In the genomic region with DNA sequence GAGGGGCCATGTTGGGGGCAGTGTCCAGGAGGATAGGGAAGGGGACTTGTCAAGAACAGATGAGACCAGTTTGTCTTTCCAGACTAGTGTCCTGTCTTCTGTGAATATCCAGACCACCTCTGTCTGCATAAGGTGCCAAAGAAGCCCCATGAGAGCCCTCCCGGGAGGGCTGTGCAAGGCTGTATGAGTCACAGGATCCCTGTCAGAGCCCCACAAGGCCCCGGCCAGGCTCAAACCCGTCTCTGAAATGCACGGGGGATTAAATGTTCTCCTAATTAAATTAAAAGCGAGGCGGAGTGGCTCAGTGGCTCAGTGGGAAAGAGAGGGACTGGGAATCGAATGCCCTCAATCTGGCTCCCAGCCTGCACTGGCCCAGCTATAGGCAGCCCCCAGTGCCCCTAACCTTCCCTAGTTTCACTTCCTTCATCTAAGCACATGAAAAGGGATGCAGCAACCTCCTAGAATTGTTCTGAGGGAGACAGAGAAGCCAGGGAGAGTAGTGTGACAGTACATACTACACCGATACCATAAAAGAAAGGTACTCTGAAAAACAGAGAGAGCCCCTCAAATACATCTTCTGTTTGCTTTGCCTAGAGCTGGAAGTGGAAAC, we compare ENCODE assay signal across 18 mouse cellular contexts.
DNase-seq lines count a peak whose midpoint lies in the region; ATAC-seq and TF ChIP-seq lines count a peak whose summit lies in the region.
"Had no signal": no experiment of that assay in that cellular context is flagged by ENCODE, and none has a peak within 500 bp of the region (broad histone marks: within the 10 kb centered on the region; RNA-seq: fewer than 3 reads in every experiment).

No protein-coding gene starts in this region.

- H3K4me2 ChIP-seq in stomach, embryonic 16.5 days (ENCODE audit: low read depth, low read length): no peak overlapping the region
- no peak overlapping the region for H3K4me2 ChIP-seq in midbrain, postnatal 0 days (ENCODE audit: low read depth, low read length, poor library complexity, severe bottlenecking)
- H3K4me2 ChIP-seq: forebrain, embryonic 15.5 days; midbrain, embryonic 13.5 days had no signal

- H3K27me3 ChIP-seq in limb, embryonic 10.5 days (ENCODE audit: low read depth, poor library complexity, severe bottlenecking): no peaks in the 10 kb centered on the region
- no peaks in the 10 kb centered on the region for H3K27me3 ChIP-seq in stomach, embryonic 16.5 days (ENCODE audit: control insufficient read depth, insufficient read depth, low read length)
- no peaks in the 10 kb centered on the region for H3K27me3 ChIP-seq in midbrain, postnatal 0 days (ENCODE audit: insufficient read depth, low read length)
- H3K27me3 ChIP-seq: forebrain, embryonic 15.5 days; midbrain, embryonic 13.5 days; Patski had no signal

- H3K9ac ChIP-seq in stomach, embryonic 16.5 days (ENCODE audit: low read length): 0 out of 2 replicates have a peak overlapping the region, but pooled peaks have one; percentile 20
- no peak overlapping the region for H3K9ac ChIP-seq in midbrain, postnatal 0 days (replicated peaks; ENCODE audit: low read length, poor library complexity, severe bottlenecking)
- H3K9ac ChIP-seq: forebrain, embryonic 15.5 days; midbrain, embryonic 13.5 days had no signal

- peaks cover 35% of the 10 kb centered on the region for H3K4me1 ChIP-seq in limb, embryonic 10.5 days
- H3K4me1 ChIP-seq in stomach, embryonic 16.5 days (ENCODE audit: control insufficient read depth, insufficient read depth, low read length): peaks cover 34% of the 10 kb centered on the region
- H3K4me1 ChIP-seq in midbrain, postnatal 0 days (ENCODE audit: insufficient read depth, low read length): no peaks in the 10 kb centered on the region
- H3K4me1 ChIP-seq: forebrain, embryonic 15.5 days had no signal

- peak overlapping the region; percentile 31; the same call in 1 of the 2 replicates for H3K27ac ChIP-seq in limb, embryonic 10.5 days
- H3K27ac ChIP-seq in stomach, embryonic 16.5 days (ENCODE audit: low read length): peak overlapping the region; percentile 36
- H3K27ac ChIP-seq in midbrain, postnatal 0 days (ENCODE audit: low read depth, low read length): no peak overlapping the region
- H3K27ac ChIP-seq: forebrain, embryonic 15.5 days; midbrain, embryonic 13.5 days had no signal

- peak; percentile 68; the same call in 1 of the 2 replicates for ATAC-seq in stomach, embryonic 16.5 days (ENCODE audit: insufficient read depth, low FRiP score)
- no peak for ATAC-seq in midbrain, postnatal 0 days (ENCODE audit: low FRiP score)
- ATAC-seq: forebrain, embryonic 15.5 days; midbrain, embryonic 13.5 days; Patski had no signal

- H3K36me3 ChIP-seq in limb, embryonic 10.5 days: peaks cover 59% of the 10 kb centered on the region
- no peaks in the 10 kb centered on the region for H3K36me3 ChIP-seq in stomach, embryonic 16.5 days (ENCODE audit: control insufficient read depth, insufficient read depth, low read length)
- no peaks in the 10 kb centered on the region for H3K36me3 ChIP-seq in midbrain, postnatal 0 days (ENCODE audit: insufficient read depth, low read length)
- H3K36me3 ChIP-seq: forebrain, embryonic 15.5 days; midbrain, embryonic 13.5 days had no signal

- WGBS in limb, embryonic 10.5 days: 75% methylated on average over 8 of the region's 8 CpGs
- WGBS in stomach, embryonic 16.5 days: 54% methylated on average over 8 of the region's 8 CpGs
- 41% methylated on average over 8 of the region's 8 CpGs for WGBS in midbrain, postnatal 0 days

- H3K4me3 ChIP-seq in limb, embryonic 10.5 days: no peak overlapping the region
- no peak overlapping the region for H3K4me3 ChIP-seq in stomach, embryonic 16.5 days (replicated peaks; ENCODE audit: low read length)
- no peak overlapping the region for H3K4me3 ChIP-seq in midbrain, postnatal 0 days (ENCODE audit: low read depth, low read length)
- H3K4me3 ChIP-seq: forebrain, embryonic 15.5 days; midbrain, embryonic 13.5 days had no signal

- peak; percentile 82 for DNase-seq in heart, adult 11 months
- DNase-seq in heart, adult 8-10 months (ENCODE audit: low spot score): no peak
- peak; percentile 34 for DNase-seq in retina, postnatal 1 day
- DNase-seq in retina, embryonic 14.5 days (ENCODE audit: low spot score): no peak
- DNase-seq in limb, embryonic 10.5 days (ENCODE audit: low spot score): no peak
- no peak for DNase-seq in right cerebral cortex, adult 18-20 months
- no peak for DNase-seq in midbrain, postnatal 0 days (ENCODE audit: low spot score)
- DNase-seq: cerebellum, adult 11-12 months; kidney, adult 11 months; kidney, postnatal 4 days; lung, adult 18-20 months; lung, postnatal 36 days; right cerebral cortex, postnatal 25 days; thymus, postnatal 36 days had no signal

- TF ChIP-seq CTCF in midbrain, postnatal 0 days (IDR thresholded peaks at IDR 0.05): no peak

- no peaks in the 10 kb centered on the region for H3K9me3 ChIP-seq in limb, embryonic 10.5 days (replicated peaks)
- H3K9me3 ChIP-seq in stomach, embryonic 16.5 days (replicated peaks; ENCODE audit: control insufficient read depth, low read length): no peaks in the 10 kb centered on the region
- H3K9me3 ChIP-seq in midbrain, postnatal 0 days (ENCODE audit: low read length): no peaks in the 10 kb centered on the region
- H3K9me3 ChIP-seq: forebrain, embryonic 15.5 days; midbrain, embryonic 13.5 days had no signal

Comparison
In these comparisons a context has a peak if more than half of its experiments do, and no peak if none do; other contexts are left out.
1. DNase-seq: peak in heart, adult 11 months (single experiment) and retina, postnatal 1 day (single experiment); none in heart, adult 8-10 months (single experiment), retina, embryonic 14.5 days (single experiment), limb, embryonic 10.5 days (single experiment), right cerebral cortex, adult 18-20 months (single experiment) and midbrain, postnatal 0 days (single experiment).